Mouse (Mus musculus): ENCODE results near the gene Ppp1r14b. TPM values are rescaled to one million over a fixed set of nuclear protein-coding genes. Genes with fewer than 3 reads are reported as not detected.

Ppp1r14b gene
- total RNA-seq, 2 experiments from 2014 or later, result 364 to 392 TPM

- DNase-seq (ENCODE audit: low spot score in 2 of 2), result peak; percentile 91 to 96
These were observed 17.5 kb downstream of the Ppp1r14b start, which contains the start of gene Dnajc4 for GRCm38 (mm10) chr19:6992011-6992858. TSS of gene Dnajc4 (minus strand) at chr19:6992572.

- no peak for DNase-seq (ENCODE audit: low spot score in 2 of 2)
These were observed 18.4 kb downstream of the Ppp1r14b start for GRCm38 (mm10) chr19:6993011-6993770.

GRCm38 (mm10) chr19:6994002-6994401 is 19.2 kb downstream of the Ppp1r14b start:
- no peak for DNase-seq (ENCODE audit: low spot score in 2 of 2)

- no peak for DNase-seq (ENCODE audit: low spot score in 2 of 2)
These were observed 19.7 kb downstream of the Ppp1r14b start for GRCm38 (mm10) chr19:6994489-6994888.

- peak in 1 of 2 experiments; percentile 29 for DNase-seq (ENCODE audit: low spot score in 2 of 2)
These were observed 20.7 kb downstream of the Ppp1r14b start for GRCm38 (mm10) chr19:6995255-6995991.

GRCm38 (mm10) chr19:6996006-6996405 is 21.2 kb downstream of the Ppp1r14b start, which contains the start of the genes Nudt22 and Trpt1:
TSS of gene Nudt22 (minus strand) at chr19:6996117.
TSS of gene Trpt1 (plus strand) at chr19:6996131.
- peak; percentile 73 to 86 for DNase-seq (ENCODE audit: low spot score in 2 of 2)

- no peak for DNase-seq (ENCODE audit: low spot score in 2 of 2)
These were observed 23.0 kb downstream of the Ppp1r14b start for GRCm38 (mm10) chr19:6997721-6998290.

GRCm38 (mm10) chr19:6999360-7000063 is 24.7 kb downstream of the Ppp1r14b start:
- no peak for DNase-seq (ENCODE audit: low spot score in 2 of 2)

- DNase-seq (ENCODE audit: low spot score in 2 of 2), result no peak
These were observed 32.3 kb downstream of the Ppp1r14b start for GRCm38 (mm10) chr19:7006892-7007593.

- no peak for DNase-seq (ENCODE audit: low spot score in 2 of 2)
These were observed 37.7 kb downstream of the Ppp1r14b start for GRCm38 (mm10) chr19:7012426-7012825.

GRCm38 (mm10) chr19:7013984-7014383 is 39.2 kb downstream of the Ppp1r14b start:
- no peak for DNase-seq (ENCODE audit: low spot score in 2 of 2)

GRCm38 (mm10) chr19:7014481-7015135 is 39.8 kb downstream of the Ppp1r14b start:
- DNase-seq (ENCODE audit: low spot score in 2 of 2), result no peak

GRCm38 (mm10) chr19:7017541-7018457 is 43.0 kb downstream of the Ppp1r14b start:
- no peak for DNase-seq (ENCODE audit: low spot score in 2 of 2)

GRCm38 (mm10) chr19:7018546-7018945 is 43.8 kb downstream of the Ppp1r14b start:
- DNase-seq (ENCODE audit: low spot score in 2 of 2), result no peak

GRCm38 (mm10) chr19:7019191-7019590 is 44.4 kb downstream of the Ppp1r14b start, which contains the start of gene Fermt3:
TSS of gene Fermt3 (minus strand) at chr19:7019469.
- no peak for DNase-seq (ENCODE audit: low spot score in 2 of 2)

GRCm38 (mm10) chr19:7020224-7020641 is 45.5 kb downstream of the Ppp1r14b start:
- no peak for DNase-seq (ENCODE audit: low spot score in 2 of 2)
